Mouse (Mus musculus) embryonic facial prominence, embryonic 14.5 days (tissue): ENCODE measurements around the gene Otud3. TPM values are rescaled to one million over a fixed set of nuclear protein-coding genes. Genes with fewer than 3 reads are reported as not detected.
"Not testable (repeated sequence)": the region's sequence is repeated elsewhere in the genome, so short reads cannot be mapped to it uniquely, and the experiment has no call there.

Experiments used
- ATAC-seq: fragments of 200-750 bp; cut with Nextera tagmentation; 2 replicates; pipeline ENCODE4 v1.8.0; 2017; ENCODE audit warnings: low read depth, moderate number of reproducible peaks, moderate TSS enrichment
- DNase-seq: peaks from one replicate; pipeline ENCODE4 v3.0.0-alpha.2; 2015; ENCODE audit warnings: low spot score
- H3K27ac ChIP-seq: fragments of 300-500 bp; sonication (generic); replicated peaks from 2 replicates; pipeline ENCODE4 v1.5.1; 2014; ENCODE audit warnings: low read depth, mild to moderate bottlenecking, low read length, moderate library complexity
- H3K27me3 ChIP-seq: fragments of 300-500 bp; sonication (generic); replicated peaks from 2 replicates; pipeline ENCODE4 v1.6.1; 2014; ENCODE audit warnings: low read length; ENCODE audit not compliant: control insufficient read depth, insufficient read depth
- H3K36me3 ChIP-seq: fragments of 300-500 bp; sonication (generic); 2 replicates; pipeline ENCODE4 v1.6.1; 2014; ENCODE audit warnings: low read length, mixed read lengths; ENCODE audit not compliant: control insufficient read depth, insufficient read depth
- H3K4me1 ChIP-seq: fragments of 300-500 bp; sonication (generic); 2 replicates; pipeline ENCODE4 v1.6.1; 2014; ENCODE audit warnings: antibody characterized with exemption, low read length; ENCODE audit not compliant: control insufficient read depth, insufficient read depth
- H3K4me2 ChIP-seq: fragments of 300-500 bp; sonication (generic); 2 replicates; pipeline ENCODE4 v1.6.1; 2014; ENCODE audit warnings: low read depth, mild to moderate bottlenecking, low read length, moderate library complexity, mixed read lengths
- H3K4me3 ChIP-seq: fragments of 300-500 bp; sonication (generic); 2 replicates; pipeline ENCODE4 v1.5.1; 2014; ENCODE audit warnings: low read depth, mild to moderate bottlenecking, low read length
- H3K9ac ChIP-seq: fragments of 300-500 bp; sonication (generic); 2 replicates; pipeline ENCODE4 v1.6.1; 2014; ENCODE audit warnings: low read depth, mild to moderate bottlenecking, low read length, moderate library complexity, mixed read lengths
- H3K9me3 ChIP-seq: fragments of 300-500 bp; sonication (generic); 2 replicates; pipeline ENCODE4 v1.6.1; 2016; ENCODE audit warnings: low read length; ENCODE audit not compliant: control insufficient read depth
- WGBS: fragments of 180-500 bp; shearing (Covaris S2); extraction: QIAGEN DNeasy Blood & Tissue Kit; methylation state at CpG from one replicate; pipeline ENCODE4 v1.1.7; 2014; 5-methylcytosine and 5-hydroxymethylcytosine counted together
- polyA plus RNA-seq: library from polyadenylated mRNA; unstranded; fragments of >200 nt; fragmentation: Nextera tagmentation; extraction: Ambion mirVana; gene quantifications from 2 replicates; pipeline ENCODE4 v1.2.1, GENCODE M21; 2014

Gene Otud3
- polyA plus RNA-seq, 1 experiment from 2014 or later = 4.1 TPM

DNA sequence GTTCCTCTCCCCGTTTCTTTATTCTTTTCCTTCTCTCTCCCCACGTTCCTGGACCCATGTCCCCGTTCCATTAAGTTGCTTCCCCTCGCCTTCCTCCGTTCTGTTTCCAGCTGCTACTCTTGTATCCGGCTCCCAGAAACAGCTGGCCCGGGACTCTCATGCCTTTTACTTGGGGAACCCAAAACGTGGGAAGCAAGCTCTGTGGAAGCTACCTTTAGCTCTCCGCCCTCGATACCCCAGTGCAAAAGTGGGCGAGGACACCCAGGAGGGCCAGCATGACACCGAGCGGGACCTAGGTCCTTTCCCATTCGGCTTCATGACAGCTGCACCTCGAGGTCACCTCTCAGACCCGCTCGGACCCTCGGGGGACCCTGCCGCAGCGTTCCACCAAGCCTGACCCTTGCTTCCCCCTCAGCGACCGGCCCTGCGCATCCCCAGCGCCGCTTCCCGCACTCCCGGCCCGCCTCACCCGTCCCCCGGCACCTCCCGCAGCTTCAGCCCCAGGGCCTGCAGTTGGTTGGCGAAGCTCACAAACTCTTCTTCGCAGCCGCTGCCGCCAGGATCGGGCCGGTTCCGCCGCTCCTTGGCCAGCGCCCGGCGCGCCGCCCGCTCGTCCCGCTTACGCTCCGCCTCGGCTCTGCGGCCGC lies 481 bp downstream of the Otud3 start:
- Histone ChIP-seq H3K9me3 (no peaks in the 10 kb centered on the region), H3K9ac (peak overlapping the region; percentile 87), H3K4me1 (peaks cover 12% of the 10 kb centered on the region), H3K27ac (no peak overlapping the region), H3K4me3 (peak overlapping the region; percentile 95), H3K4me2 (peak overlapping the region; percentile 97), H3K36me3 (peaks cover 7% of the 10 kb centered on the region; the same call in 1 of the 2 replicates), H3K27me3 (no peaks in the 10 kb centered on the region)
- ATAC-seq (peak; percentile 57), DNase-seq (no peak)
- WGBS = under 1% methylated on average over 28 of the region's 52 CpGs

GRCm38 (mm10) chr4:138905624-138906337 lies 8.0 kb downstream of the Otud3 start:
- 96% methylated on average over 18 of the region's 18 CpGs for WGBS
- H3K36me3 ChIP-seq = peaks cover 64% of the 10 kb centered on the region
- H3K9me3 ChIP-seq = no peaks in the 10 kb centered on the region

DNA sequence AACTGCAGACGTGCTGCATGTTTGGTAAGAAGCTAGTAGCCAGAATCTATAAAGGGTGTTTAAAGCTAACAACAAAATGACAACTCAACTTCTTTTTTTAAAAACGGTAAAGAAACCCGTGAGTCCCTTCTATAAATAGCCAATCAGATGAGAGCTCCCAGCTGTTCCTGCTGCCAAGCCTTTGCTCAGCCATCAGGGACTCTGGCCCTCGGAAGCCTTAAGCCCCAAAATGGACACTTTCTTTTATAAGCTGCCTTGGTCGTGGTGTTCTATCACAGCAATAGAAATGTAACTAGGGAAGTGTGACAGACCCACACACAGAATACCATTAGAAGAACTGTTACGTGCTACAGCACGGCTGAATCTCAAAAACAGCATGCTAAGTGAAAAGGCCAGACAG lies 14.4 kb downstream of the Otud3 start:
- WGBS = 74% methylated on average over 7 of the region's 7 CpGs
- Histone ChIP-seq H3K4me2 (no peak overlapping the region), H3K4me1 (no peaks in the 10 kb centered on the region), H3K27ac (no peak overlapping the region), H3K27me3 (no peaks in the 10 kb centered on the region), H3K4me3 (no peak overlapping the region), H3K9ac (no peak overlapping the region), H3K36me3 (peaks cover 88% of the 10 kb centered on the region), H3K9me3 (no peaks in the 10 kb centered on the region)
- DNase-seq (no peak), ATAC-seq (no peak)

More at GRCm38 (mm10) chr4:138905624-138906337, 8.0 kb downstream of the Otud3 start:
- ATAC-seq (no peak), DNase-seq (no peak)
- H3K4me3 ChIP-seq = no peak overlapping the region
- no peak overlapping the region for H3K27ac ChIP-seq
- H3K9ac ChIP-seq = no peak overlapping the region
- no peaks in the 10 kb centered on the region for H3K4me1 ChIP-seq
- no peak overlapping the region for H3K4me2 ChIP-seq
- H3K27me3 ChIP-seq = no peaks in the 10 kb centered on the region

DNA sequence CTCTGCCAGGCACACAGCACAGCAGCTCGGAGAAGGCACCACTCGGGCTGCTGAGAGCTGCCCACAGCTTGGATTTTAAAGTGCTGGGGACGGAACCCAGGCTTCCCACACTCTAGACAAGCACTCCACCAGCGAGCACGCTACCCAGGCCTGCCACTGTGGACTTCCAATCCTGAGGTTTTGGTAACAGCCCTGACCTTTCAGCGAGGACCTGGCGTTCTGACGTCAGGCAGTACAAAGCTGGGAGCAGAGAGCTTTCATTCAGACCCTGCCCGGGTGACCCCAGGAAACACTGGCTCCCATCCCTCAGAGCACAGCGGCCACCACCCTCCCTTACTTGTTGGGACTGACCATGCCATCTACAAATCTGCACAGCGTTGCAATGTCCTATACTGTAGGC lies 20.0 kb downstream of the Otud3 start:
- WGBS = 93% methylated on average over 11 of the region's 11 CpGs
- not testable (repeated sequence) for H3K9ac ChIP-seq, H3K27me3 ChIP-seq, H3K27ac ChIP-seq, H3K4me3 ChIP-seq, H3K9me3 ChIP-seq, ATAC-seq, DNase-seq, H3K4me2 ChIP-seq, H3K4me1 ChIP-seq
- H3K36me3 ChIP-seq = peaks cover 60% of the 10 kb centered on the region

DNA sequence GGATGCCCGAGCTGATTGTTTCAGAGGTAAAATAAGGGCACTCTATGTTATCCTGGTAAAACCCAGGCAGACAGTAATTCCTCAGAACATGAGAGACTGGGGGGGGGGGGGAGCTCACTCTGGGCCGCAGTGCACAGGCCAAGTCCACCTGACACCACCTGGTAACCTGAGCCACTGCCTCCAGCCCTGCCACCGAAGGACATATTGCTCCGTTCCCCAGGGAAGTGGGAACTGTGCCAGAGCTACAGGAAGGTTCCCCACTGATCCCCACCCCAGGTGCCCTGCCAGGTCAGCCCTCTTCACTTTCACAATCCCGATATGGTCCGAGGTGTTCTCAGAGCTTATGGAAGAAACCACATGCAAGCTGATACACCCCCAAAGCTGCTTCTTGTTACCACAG lies 21.1 kb downstream of the Otud3 start:
- H3K9me3 ChIP-seq = no peaks in the 10 kb centered on the region
- DNase-seq (peak; percentile 70), ATAC-seq (peak; percentile 85)
- peaks cover 49% of the 10 kb centered on the region for H3K36me3 ChIP-seq
- H3K9ac ChIP-seq = no peak overlapping the region
- no peak overlapping the region for H3K27ac ChIP-seq
- no peak overlapping the region for H3K4me2 ChIP-seq
- WGBS = 53% methylated on average over 5 of the region's 6 CpGs
- no peaks in the 10 kb centered on the region for H3K27me3 ChIP-seq
- no peak overlapping the region for H3K4me3 ChIP-seq
- H3K4me1 ChIP-seq = no peaks in the 10 kb centered on the region

DNA sequence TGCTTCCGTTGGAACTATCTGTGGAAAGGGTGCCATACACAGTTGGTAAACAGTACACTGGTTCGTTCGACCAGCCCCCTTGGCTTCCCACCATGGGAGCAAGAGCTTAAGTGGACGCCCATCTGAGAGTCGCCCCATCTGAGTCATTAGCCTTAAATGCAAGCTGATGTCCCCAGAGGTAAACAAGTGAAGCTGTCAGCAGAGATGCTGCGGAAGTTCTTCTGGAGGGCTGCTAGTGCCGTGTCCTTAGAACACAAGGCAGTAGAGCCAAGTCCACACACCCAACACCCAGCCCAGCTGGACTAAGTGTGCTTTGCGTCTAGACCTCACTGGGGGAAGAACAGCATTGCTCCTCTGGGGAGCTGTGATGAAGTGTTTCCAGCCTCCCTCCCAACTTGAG lies 24.1 kb downstream of the Otud3 start:
- Histone ChIP-seq H3K9me3 (no peaks in the 10 kb centered on the region), H3K4me3 (no peak overlapping the region), H3K9ac (no peak overlapping the region), H3K4me1 (no peaks in the 10 kb centered on the region), H3K27me3 (no peaks in the 10 kb centered on the region), H3K36me3 (peaks cover 24% of the 10 kb centered on the region), H3K4me2 (no peak overlapping the region), H3K27ac (no peak overlapping the region)
- no peak for ATAC-seq
- WGBS = 80% methylated on average over 7 of the region's 8 CpGs
- no peak for DNase-seq

DNA sequence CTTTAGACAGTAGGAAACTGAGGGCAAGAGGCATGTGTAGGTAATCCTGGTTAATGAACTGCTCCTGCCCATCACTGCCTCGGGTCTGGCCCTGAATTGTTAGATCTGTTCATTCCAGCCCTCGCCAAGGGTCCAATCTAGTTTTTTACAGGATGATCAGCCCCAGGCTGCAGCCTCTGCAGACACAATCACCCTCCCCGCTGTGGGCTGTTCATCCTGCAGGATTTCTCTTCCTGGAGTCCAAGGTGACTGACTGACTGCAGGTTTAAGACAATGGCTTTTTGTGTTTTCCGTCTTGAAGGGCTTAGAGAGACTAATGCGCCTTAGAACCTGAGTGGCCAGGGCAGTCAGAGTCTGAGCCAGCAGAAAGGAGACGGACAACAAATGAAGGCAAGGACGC lies 24.6 kb downstream of the Otud3 start:
- no peak overlapping the region for H3K4me3 ChIP-seq
- DNase-seq = no peak
- no peak for ATAC-seq
- no peaks in the 10 kb centered on the region for H3K4me1 ChIP-seq
- no peaks in the 10 kb centered on the region for H3K27me3 ChIP-seq
- no peak overlapping the region for H3K9ac ChIP-seq
- H3K9me3 ChIP-seq = no peaks in the 10 kb centered on the region
- no peak overlapping the region for H3K27ac ChIP-seq
- peaks cover 19% of the 10 kb centered on the region; the same call in 1 of the 2 replicates for H3K36me3 ChIP-seq
- WGBS = 40% methylated on average over 7 of the region's 7 CpGs
- no peak overlapping the region for H3K4me2 ChIP-seq

DNA sequence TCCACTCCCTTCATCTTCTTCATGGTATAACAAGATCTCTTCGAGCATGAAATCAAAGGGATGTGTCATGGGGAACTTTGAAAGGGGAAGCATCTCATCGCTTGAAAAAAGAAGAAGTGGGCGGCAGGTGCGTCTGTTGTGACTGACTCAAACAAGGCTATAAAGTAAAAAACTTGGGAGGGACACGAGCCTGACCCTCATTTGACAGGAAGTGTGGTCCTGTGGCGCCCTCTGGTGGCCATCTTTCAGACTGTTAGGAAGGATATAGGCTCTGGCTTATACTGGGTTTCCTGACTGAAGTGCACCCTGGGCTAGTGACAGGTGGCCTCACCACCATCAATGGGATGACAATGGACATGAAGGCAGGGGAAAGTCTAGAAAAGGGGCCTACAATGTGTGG lies 29.5 kb downstream of the Otud3 start:
- 11% methylated on average over 6 of the region's 6 CpGs for WGBS

More for the DNA sequence above, 29.5 kb downstream of the Otud3 start:
- no peak overlapping the region for H3K27ac ChIP-seq
- no peak overlapping the region for H3K9ac ChIP-seq
- H3K27me3 ChIP-seq = no peaks in the 10 kb centered on the region
- 0 out of 2 replicates have a peak, but pooled peaks cover 6% of the 10 kb centered on the region for H3K4me1 ChIP-seq
- DNase-seq = peak; percentile 72
- H3K36me3 ChIP-seq = no peaks in the 10 kb centered on the region
- ATAC-seq = no peak
- H3K4me2 ChIP-seq = no peak overlapping the region
- H3K9me3 ChIP-seq = no peaks in the 10 kb centered on the region
- H3K4me3 ChIP-seq = no peak overlapping the region
